Mouse (Mus musculus): ENCODE measurements around the gene Zbed5.
"Not testable (repeated sequence)": the region's sequence is repeated elsewhere in the genome, so short reads cannot be mapped to it uniquely, and the experiment has no call there.

The Zbed5 gene

GRCm38 (mm10) chr5:129909147-129909546, 13.6 kb downstream of the Zbed5 start:
- DNase-seq: no peak

DNA sequence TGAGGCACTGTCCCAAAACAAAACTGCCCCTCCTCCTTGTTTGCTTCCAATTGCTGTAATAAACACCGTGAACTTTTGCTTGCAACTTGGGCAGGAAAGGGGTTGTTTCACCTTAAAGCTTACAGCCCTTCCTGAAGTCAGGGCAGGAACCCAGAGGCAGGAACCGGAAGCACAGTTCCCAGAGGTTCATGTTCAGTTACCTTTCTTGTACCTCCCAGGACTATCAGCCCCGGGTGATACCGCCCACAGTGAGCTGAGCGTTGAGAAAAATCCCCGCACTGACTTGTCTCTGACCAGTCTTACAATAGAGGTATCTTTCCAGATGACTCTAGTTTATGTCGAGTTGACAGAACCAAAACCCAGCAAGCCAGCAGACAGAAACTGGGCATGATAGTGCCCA, 14.1 kb downstream of the Zbed5 start:
- no peak for DNase-seq

- DNase-seq: no peak
Measured at GRCm38 (mm10) chr5:129914024-129914423, 18.5 kb downstream of the Zbed5 start.

GRCm38 (mm10) chr5:129915491-129915890, 20.0 kb downstream of the Zbed5 start:
- DNase-seq: not testable (repeated sequence)

- no peak for DNase-seq
Measured at GRCm38 (mm10) chr5:129918065-129918651, 22.6 kb downstream of the Zbed5 start.

DNA sequence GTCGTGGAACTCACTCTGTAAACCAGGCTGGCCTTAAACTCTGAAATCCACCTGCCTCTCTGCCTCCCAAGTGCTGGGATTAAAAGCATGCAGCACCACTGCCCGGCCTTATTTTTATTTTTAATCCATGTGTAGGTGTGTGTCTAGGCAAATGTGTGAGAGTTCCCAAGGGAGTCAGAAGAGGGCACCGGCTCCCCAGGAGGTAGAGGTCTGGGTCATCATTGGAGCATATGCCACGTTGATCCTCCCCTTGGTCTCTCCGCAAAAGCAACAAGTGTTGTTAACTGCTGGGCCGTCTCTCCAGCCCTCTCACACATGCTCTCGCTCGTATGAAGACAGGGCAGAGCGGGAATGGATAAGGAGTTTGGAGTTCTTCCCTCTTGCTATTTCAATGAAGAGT, 23.2 kb downstream of the Zbed5 start:
- no peak for DNase-seq

DNA sequence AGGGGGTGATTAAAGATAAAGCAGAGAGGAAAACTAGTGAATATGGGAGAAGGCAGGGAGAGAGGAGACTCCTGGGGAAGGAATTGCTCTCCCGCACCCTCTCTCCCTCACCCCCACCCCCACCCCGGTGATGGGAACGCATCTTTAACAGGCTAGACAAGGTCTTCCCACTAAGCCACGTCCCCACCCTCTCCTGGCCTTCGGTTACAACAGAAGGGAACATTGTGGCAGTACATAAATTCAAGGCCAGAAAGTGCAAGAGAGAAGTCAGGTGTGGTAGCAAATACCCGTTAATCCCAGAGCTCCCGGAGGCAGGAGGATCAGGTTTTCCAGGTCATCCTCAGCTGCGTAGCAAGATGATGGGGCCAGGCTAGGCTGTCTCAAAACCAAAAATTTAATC, 23.8 kb downstream of the Zbed5 start:
- no peak for DNase-seq

DNA sequence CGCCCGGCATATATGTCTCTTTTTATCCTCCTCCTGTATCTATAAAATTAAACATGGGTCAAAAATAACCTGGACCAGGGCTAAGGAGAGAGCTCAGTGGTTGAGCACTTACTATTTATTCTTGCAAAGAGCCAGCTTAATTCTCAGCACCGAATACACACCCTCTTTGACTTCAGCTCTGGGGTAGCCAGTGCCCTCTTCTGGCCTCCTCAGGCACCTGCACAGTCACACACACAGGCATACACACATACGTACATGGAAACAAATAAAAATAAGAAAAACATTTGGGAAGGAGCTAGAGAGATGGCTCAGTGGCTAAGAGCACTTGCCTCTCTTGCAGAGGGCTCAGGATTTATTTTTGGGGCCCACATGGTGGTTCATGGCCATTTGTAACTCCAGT, 26.4 kb downstream of the Zbed5 start:
- DNase-seq: no peak

GRCm38 (mm10) chr5:129924820-129925452, 29.4 kb downstream of the Zbed5 start:
- no peak for DNase-seq

- no peak for DNase-seq
Measured at GRCm38 (mm10) chr5:129925933-129926332, 30.4 kb downstream of the Zbed5 start.

- DNase-seq: no peak
Measured at GRCm38 (mm10) chr5:129929924-129930855, 34.7 kb downstream of the Zbed5 start.

DNA sequence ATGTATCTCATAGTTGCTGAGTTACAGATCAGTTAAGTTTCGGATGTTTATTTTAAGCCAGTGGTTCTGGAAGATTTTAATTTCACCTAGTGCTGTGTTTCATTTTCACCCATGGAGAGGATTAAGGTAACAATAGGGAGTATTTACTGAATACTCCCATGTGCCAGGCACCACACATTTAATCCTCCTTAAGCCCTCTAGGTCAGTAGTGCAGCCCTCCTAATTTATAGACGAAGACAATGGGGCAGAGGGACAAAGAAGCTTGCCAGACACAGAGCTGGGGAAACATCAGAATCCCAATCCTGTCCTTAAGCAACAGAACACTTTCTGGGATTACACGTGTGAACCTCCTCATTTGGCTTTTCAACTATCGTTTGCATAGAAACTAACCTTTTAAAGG, 41.4 kb downstream of the Zbed5 start:
- DNase-seq: no peak

DNA sequence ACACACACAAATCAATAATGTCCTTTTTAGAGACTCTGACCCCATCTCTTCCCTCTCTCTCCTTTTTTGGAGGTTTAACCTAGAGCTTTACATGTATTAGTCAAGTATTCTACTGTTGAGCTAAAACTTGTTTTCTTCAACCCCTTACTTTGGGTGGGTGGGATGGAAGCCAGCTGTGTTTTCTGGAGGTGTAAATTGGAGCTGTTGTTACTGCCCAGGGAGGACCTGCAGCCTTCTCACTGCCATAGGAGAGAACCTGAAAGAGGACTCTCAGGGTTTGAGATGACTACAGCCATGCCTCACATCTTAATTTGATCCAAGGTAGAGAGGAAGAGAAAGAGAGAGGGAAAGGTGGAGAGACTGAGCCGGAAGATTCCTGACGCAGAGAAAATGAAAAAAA, 44.8 kb downstream of the Zbed5 start:
- no peak for DNase-seq

DNA sequence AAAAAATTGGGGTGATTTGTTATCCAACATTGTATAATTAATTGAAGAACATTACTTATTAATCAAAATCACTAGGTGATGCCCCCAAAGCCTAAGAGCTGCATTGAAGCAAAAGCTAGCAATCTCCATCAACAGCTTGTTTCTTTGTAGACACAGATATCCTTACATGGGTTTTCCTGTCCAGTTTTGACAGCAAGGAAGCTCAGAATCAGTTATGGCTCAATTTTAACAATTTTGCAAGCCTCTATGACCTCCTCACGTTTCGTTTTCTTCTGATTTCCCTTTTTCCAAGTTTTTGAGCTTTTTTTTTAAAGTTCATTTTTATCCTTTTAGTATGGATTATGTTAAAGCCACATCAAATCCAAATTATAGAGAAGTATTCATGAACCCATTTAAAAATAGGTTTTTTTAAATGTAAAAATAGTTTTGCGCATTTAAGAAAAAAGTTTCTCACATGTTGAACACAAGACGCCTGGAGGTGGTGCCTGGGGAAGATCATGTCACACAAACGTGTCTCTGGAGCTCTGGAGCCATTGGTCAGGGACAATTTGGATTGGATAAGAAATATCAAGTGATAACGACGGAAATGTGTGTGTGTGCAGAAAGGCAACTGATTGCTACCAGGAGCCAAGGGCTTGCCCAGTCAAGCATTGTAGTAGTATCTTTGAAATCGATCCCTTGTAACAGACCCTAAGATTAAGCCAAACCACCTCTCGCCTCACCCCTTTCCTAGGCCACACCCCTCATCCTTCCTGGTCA, 45.4 kb downstream of the Zbed5 start:
- DNase-seq: no peak

GRCm38 (mm10) chr5:129941495-129942045, 46.0 kb downstream of the Zbed5 start, which contains the start of gene Vkorc1l1:
TSS of gene Vkorc1l1 (plus strand) at chr5:129941970.
- DNase-seq: peak; percentile 98

- peak; percentile 11 for DNase-seq
Measured at GRCm38 (mm10) chr5:129942073-129942939, 46.8 kb downstream of the Zbed5 start.

- no peak for DNase-seq
Measured at GRCm38 (mm10) chr5:129943402-129943801, 47.9 kb downstream of the Zbed5 start.

GRCm38 (mm10) chr5:129947528-129948033, 52.1 kb downstream of the Zbed5 start:
- DNase-seq: no peak

- DNase-seq: no peak
Measured at GRCm38 (mm10) chr5:129952143-129952542, 56.6 kb downstream of the Zbed5 start.

All from right cerebral cortex, adult 18-20 months (tissue).